Mouse (Mus musculus) liver, postnatal 0 days (tissue): ENCODE data around the gene Zdhhc21. TPM values are rescaled to one million over a fixed set of nuclear protein-coding genes. Genes with fewer than 3 reads are reported as not detected.

ENCODE experiments used
- ATAC-seq: fragments of 200-750 bp; cut with Nextera tagmentation; 2 replicates; pipeline ENCODE4 v1.8.0; 2017; ENCODE audit warnings: mild to moderate bottlenecking, moderate library complexity
- DNase-seq: peaks from one replicate; pipeline ENCODE4 v3.0.0-alpha.2; 2016
- H3K27ac ChIP-seq: fragments of 300-500 bp; sonication (generic); 2 replicates; pipeline ENCODE4 v1.5.1; 2014; ENCODE audit warnings: antibody characterized with exemption, moderate library complexity, mild to moderate bottlenecking, low read depth
- H3K27me3 ChIP-seq: fragments of 300-500 bp; sonication (generic); 2 replicates; pipeline ENCODE4 v1.6.1; 2014; ENCODE audit warnings: low read length, control low read depth, mixed read lengths; ENCODE audit not compliant: insufficient read depth
- H3K36me3 ChIP-seq: fragments of 300-500 bp; sonication (generic); replicated peaks from 2 replicates; pipeline ENCODE4 v1.6.1; 2014; ENCODE audit warnings: mild to moderate bottlenecking, control low read depth, low read length, moderate library complexity, mixed read lengths; ENCODE audit not compliant: insufficient read depth
- H3K4me1 ChIP-seq: fragments of 300-500 bp; sonication (generic); 2 replicates; pipeline ENCODE4 v1.6.1; 2014; ENCODE audit warnings: antibody characterized with exemption, mild to moderate bottlenecking, control low read depth; ENCODE audit not compliant: insufficient read depth
- H3K4me2 ChIP-seq: fragments of 300-500 bp; sonication (generic); 2 replicates; pipeline ENCODE4 v1.6.1; 2014; ENCODE audit warnings: low read depth, mild to moderate bottlenecking, low read length, moderate library complexity, mixed read lengths
- H3K4me3 ChIP-seq: fragments of 300-500 bp; sonication (generic); 2 replicates; pipeline ENCODE4 v1.5.1; 2014; ENCODE audit warnings: low read depth, low read length
- H3K9ac ChIP-seq: fragments of 300-500 bp; sonication (generic); replicated peaks from 2 replicates; pipeline ENCODE4 v1.6.1; 2014; ENCODE audit warnings: mild to moderate bottlenecking, moderate library complexity
- H3K9me3 ChIP-seq: fragments of 300-500 bp; sonication (generic); 2 replicates; pipeline ENCODE4 v1.6.1; 2016; ENCODE audit warnings: mild to moderate bottlenecking, control low read depth, low read length, mixed read lengths
- CTCF ChIP-seq: sonication (generic); IDR thresholded peaks from 2 replicates; pipeline ENCODE4 v1.5.1; 2016; ENCODE audit warnings: antibody characterized with exemption, low read depth
- EP300 ChIP-seq: IDR thresholded peaks from 2 replicates; pipeline ENCODE4 v1.6.1; 2016; ENCODE audit warnings: antibody characterized with exemption, low read depth, mild to moderate bottlenecking
- WGBS: fragments of 180-500 bp; shearing (Covaris S2); extraction: QIAGEN DNeasy Blood & Tissue Kit; methylation state at CpG from one replicate; pipeline ENCODE4 v1.1.7; 2014; ENCODE audit not compliant: insufficient replicate concordance; 5-methylcytosine and 5-hydroxymethylcytosine counted together
- polyA plus RNA-seq: library from polyadenylated mRNA; unstranded; fragments of >200 nt; fragmentation: Nextera tagmentation; extraction: Ambion mirVana; gene quantifications from 2 replicates; pipeline ENCODE4 v1.2.1, GENCODE M21; 2015

The Zdhhc21 gene
- polyA plus RNA-seq, 1 experiment from 2014 or later, result 2.6 TPM

- H3K4me1 ChIP-seq, result no peaks in the 10 kb centered on the region
- no peaks in the 10 kb centered on the region for H3K9me3 ChIP-seq
- H3K9ac ChIP-seq, result no peak overlapping the region
- no peak for TF ChIP-seq EP300
- WGBS, result 87% methylated on average over 10 of the region's 10 CpGs
- H3K4me3 ChIP-seq, result no peak overlapping the region
- no peak overlapping the region for H3K4me2 ChIP-seq
- H3K27ac ChIP-seq, result no peak overlapping the region
- peaks cover 5% of the 10 kb centered on the region; the same call in 1 of the 2 replicates for H3K36me3 ChIP-seq
- DNase-seq, result no peak
- ATAC-seq, result no peak
- H3K27me3 ChIP-seq, result no peaks in the 10 kb centered on the region
Observed at GRCm38 (mm10) chr4:82806176-82806757, 53.5 kb downstream of the Zdhhc21 start.

DNA sequence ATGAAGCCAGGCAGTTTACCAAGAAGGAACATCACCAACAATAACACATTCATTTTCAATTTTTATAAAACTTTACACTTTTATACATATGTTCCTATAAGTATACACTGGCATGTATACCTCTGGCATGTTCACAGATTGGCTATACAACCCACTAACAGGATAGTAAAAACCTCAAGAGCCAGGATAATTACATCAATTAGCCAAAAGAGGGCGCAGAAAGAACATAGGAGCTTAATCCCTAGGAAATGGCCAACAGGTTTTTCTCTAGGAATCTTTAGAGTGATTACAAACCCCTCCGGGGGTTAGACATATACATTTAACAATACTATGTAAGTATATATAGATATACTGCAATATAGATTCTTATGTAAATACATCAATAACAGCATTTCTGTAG, 55.7 kb downstream of the Zdhhc21 start:
- no peak for DNase-seq
- Histone ChIP-seq H3K9me3 (no peaks in the 10 kb centered on the region), H3K4me3 (no peak overlapping the region), H3K4me2 (no peak overlapping the region), H3K4me1 (no peaks in the 10 kb centered on the region), H3K27me3 (no peaks in the 10 kb centered on the region), H3K9ac (no peak overlapping the region), H3K36me3 (peaks cover 5% of the 10 kb centered on the region; the same call in 1 of the 2 replicates), H3K27ac (no peak overlapping the region)
- WGBS, result 57% methylated on average over 2 of the region's 2 CpGs
- ATAC-seq, result no peak
- TF ChIP-seq EP300 (no peak), CTCF (peak; percentile 66)

GRCm38 (mm10) chr4:82793608-82794007, 66.2 kb downstream of the Zdhhc21 start:
- Histone ChIP-seq H3K36me3 (no peaks in the 10 kb centered on the region), H3K4me1 (no peaks in the 10 kb centered on the region), H3K27ac (no peak overlapping the region), H3K9me3 (no peaks in the 10 kb centered on the region), H3K27me3 (no peaks in the 10 kb centered on the region), H3K4me2 (no peak overlapping the region), H3K9ac (no peak overlapping the region), H3K4me3 (no peak overlapping the region)
- TF ChIP-seq EP300, result no peak
- no peak for TF ChIP-seq CTCF
- DNase-seq (no peak), ATAC-seq (no peak)
- 82% methylated on average over 6 of the region's 6 CpGs for WGBS

- no peaks in the 10 kb centered on the region for H3K27me3 ChIP-seq
- H3K36me3 ChIP-seq, result no peaks in the 10 kb centered on the region
- H3K9ac ChIP-seq, result no peak overlapping the region
- H3K4me3 ChIP-seq, result no peak overlapping the region
- H3K4me1 ChIP-seq, result no peaks in the 10 kb centered on the region
- no peak for DNase-seq
- 70% methylated on average over 5 of the region's 5 CpGs for WGBS
- no peaks in the 10 kb centered on the region for H3K9me3 ChIP-seq
- no peak for TF ChIP-seq EP300
- H3K27ac ChIP-seq, result no peak overlapping the region
- ATAC-seq, result no peak
- H3K4me2 ChIP-seq, result no peak overlapping the region
Observed at GRCm38 (mm10) chr4:82792906-82793580, 66.7 kb downstream of the Zdhhc21 start.

DNA sequence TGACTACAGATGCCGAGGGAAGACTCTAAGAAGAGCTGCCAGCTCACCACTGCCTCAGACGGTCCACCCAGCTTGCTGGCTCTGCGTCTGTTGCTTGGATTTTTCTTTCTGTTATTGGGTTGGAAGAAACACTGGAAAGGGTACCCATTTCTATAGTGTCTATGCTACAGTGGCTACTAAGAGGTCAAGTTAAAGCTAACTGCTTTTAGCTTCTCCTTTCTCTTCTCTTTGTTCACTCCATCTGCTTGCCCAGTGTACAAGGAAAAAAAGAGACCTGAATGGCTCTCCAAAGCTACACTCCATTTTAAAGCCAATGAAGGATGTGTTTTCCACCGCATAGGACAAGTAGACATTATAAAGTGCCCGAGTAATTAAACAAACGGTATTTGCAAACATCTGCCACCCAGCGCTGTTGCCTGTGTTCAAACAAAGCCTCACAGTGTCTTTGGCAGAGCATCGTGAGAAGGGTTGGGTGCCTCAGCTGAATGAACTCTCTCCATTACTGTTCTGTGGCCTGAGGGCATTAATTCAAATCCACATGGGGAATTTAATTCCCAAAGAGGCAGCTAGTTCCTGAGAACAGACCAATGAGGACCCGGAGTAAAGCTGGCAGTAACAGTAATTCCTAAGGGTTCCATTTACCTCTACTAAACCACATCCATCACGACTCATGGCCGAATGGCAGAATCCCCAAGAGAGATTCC, 94.1 kb downstream of the Zdhhc21 start:
- no peak for ATAC-seq
- Histone ChIP-seq H3K36me3 (no peaks in the 10 kb centered on the region), H3K9ac (no peak overlapping the region), H3K4me2 (no peak overlapping the region), H3K9me3 (no peaks in the 10 kb centered on the region), H3K27ac (no peak overlapping the region), H3K27me3 (no peaks in the 10 kb centered on the region), H3K4me3 (no peak overlapping the region), H3K4me1 (no peaks in the 10 kb centered on the region)
- no peak for TF ChIP-seq EP300
- TF ChIP-seq CTCF, result no peak
- 75% methylated on average over 11 of the region's 11 CpGs for WGBS
- DNase-seq, result no peak

GRCm38 (mm10) chr4:82763586-82763985, 96.2 kb downstream of the Zdhhc21 start:
- no peak overlapping the region for H3K27ac ChIP-seq
- no peaks in the 10 kb centered on the region for H3K36me3 ChIP-seq
- H3K9me3 ChIP-seq, result no peaks in the 10 kb centered on the region
- TF ChIP-seq CTCF, result no peak
- TF ChIP-seq EP300, result no peak
- H3K9ac ChIP-seq, result no peak overlapping the region
- H3K4me2 ChIP-seq, result no peak overlapping the region
- DNase-seq (no peak), ATAC-seq (no peak)
- H3K4me1 ChIP-seq, result no peaks in the 10 kb centered on the region
- H3K27me3 ChIP-seq, result no peaks in the 10 kb centered on the region
- H3K4me3 ChIP-seq, result no peak overlapping the region
- 59% methylated on average over 5 of the region's 5 CpGs for WGBS
